Mouse (Mus musculus): ENCODE data around the gene Ranbp17.
"Not testable (repeated sequence)": the region's sequence is repeated elsewhere in the genome, so short reads cannot be mapped to it uniquely, and the experiment has no call there.

Ranbp17 gene

GRCm38 (mm10) chr11:33513376-33513991, at the start of gene Ranbp17:
Ranbp17 (minus strand) TSS chr11:33513746.
- peak; percentile 83 for DNase-seq (ENCODE audit: low spot score)

DNA sequence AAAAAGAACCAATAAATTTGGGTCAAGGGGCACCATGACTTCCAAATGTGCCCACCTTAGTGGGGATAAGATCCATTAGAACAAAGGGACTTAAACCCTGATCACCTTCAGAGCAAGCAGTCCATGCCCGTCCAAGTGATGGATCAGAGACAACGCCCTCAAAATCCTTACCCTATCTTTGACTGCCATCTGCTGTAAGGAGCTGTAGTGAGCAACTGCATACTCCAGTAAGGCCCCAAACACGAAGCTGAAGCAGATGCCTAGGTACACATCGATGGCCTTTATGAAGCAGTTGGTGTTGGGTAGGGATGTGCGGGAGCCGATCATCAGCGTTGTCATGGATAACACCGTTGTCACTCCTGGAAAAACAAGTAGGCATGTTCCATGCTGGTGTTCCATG, 40.6 kb upstream of the Ranbp17 start:
- DNase-seq (ENCODE audit: low spot score) = no peak

DNA sequence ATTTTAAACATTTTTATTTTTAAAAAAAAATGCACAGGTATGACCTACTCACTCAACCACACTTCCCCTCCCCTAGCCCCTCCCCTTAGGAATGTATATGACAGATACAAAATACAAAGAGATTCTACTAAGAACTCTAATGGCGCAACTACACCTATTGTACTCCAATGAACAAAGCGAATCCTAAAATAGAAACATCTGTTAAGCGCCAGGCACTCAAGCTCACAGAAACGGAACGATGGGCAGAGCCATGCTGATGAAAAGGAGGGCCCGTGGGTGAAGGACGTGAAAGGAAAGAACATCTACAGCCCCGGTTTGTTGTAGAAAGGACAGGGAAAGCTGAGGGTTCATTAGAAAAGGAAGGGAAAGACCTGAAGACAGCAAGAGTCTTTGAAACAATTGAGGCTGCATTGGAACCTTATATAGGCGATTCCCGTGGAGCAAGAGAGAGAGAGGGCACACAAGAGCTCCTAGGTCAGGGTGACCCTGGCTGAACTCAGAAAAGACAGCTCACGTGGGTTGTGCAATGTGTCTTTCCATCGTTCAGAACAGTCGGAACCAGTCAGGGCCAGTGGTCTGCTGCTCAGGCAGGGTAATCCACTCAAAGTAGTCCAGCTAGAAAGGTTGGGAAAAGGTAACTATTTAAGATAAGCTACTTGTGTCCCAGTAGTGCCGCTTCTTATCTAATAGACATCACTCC, 37.5 kb upstream of the Ranbp17 start:
- DNase-seq (ENCODE audit: low spot score) = no peak

- DNase-seq (ENCODE audit: low spot score) = no peak
Measured at GRCm38 (mm10) chr11:33547386-33547785, 33.8 kb upstream of the Ranbp17 start.

GRCm38 (mm10) chr11:33544945-33545344, 31.4 kb upstream of the Ranbp17 start:
- DNase-seq (ENCODE audit: low spot score) = no peak

- no peak for DNase-seq (ENCODE audit: low spot score)
Measured at GRCm38 (mm10) chr11:33544121-33544520, 30.6 kb upstream of the Ranbp17 start.

DNA sequence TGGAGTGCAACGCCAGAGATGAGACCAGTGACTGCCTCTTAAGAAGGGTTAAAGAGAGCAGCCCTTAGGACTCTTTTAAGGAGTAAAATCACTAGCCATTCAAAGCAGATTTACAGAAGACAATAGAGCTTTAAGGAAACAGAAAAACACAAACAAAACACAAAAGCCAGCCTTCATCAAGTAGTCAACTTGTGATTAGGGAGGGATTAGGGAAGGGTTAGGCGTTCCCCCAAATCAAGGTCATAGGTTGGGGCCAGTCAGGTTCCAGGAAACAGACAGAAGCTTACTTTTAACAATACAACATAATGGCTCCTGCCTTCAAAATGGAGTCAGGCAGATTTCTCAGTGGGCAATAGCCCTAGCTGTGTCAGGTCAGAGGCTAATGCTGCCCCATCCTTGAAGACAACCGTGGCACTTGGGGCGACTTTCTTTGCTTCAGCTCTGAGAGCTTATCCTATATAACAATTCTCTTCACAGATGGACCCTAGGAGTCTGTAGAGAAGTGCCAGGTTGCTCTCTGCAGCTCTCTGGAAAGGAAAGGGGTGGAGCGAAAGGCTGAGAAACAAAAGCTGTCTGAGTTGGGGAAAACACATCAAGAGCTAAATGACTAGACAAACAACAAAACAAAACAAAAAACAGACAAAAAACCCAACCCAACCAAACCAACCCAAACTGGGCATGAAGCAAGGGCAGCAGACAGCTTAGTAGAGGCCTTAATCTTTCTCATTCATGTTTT, 24.0 kb upstream of the Ranbp17 start:
- DNase-seq (ENCODE audit: low spot score) = no peak

GRCm38 (mm10) chr11:33536636-33537035, 23.1 kb upstream of the Ranbp17 start:
- no peak for DNase-seq (ENCODE audit: low spot score)

GRCm38 (mm10) chr11:33534541-33534940, 21.0 kb upstream of the Ranbp17 start:
- no peak for DNase-seq (ENCODE audit: low spot score)

DNA sequence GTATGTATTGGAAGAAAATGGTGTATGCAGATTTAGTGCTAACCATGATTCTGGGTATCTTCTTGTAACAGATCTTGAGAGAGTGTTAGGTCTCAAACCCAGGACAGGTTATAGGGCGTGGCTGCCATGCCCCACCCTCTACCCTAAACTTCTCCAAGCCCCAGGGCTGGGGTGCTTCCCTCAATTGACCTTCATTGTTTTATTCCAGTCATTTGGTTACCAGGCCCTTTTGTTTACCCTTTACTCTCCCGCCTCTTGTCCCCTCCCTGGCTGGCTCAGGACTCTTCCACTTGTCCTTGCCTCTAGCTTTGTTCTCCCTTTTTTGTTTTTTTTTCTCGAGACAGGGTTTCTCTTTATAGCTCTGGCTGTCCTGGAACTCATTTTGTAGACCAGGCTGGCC, 20.0 kb upstream of the Ranbp17 start:
- no peak for DNase-seq (ENCODE audit: low spot score)

GRCm38 (mm10) chr11:33529576-33529975, 16.0 kb upstream of the Ranbp17 start:
- DNase-seq (ENCODE audit: low spot score) = no peak

- DNase-seq (ENCODE audit: low spot score) = peak; percentile 76
Measured at GRCm38 (mm10) chr11:33512854-33513375, 631 bp downstream of the Ranbp17 start.

- DNase-seq (ENCODE audit: low spot score) = no peak
Measured at GRCm38 (mm10) chr11:33509401-33509800, 4.1 kb downstream of the Ranbp17 start.

GRCm38 (mm10) chr11:33485746-33486145, 27.8 kb downstream of the Ranbp17 start:
- DNase-seq (ENCODE audit: low spot score) = no peak

DNA sequence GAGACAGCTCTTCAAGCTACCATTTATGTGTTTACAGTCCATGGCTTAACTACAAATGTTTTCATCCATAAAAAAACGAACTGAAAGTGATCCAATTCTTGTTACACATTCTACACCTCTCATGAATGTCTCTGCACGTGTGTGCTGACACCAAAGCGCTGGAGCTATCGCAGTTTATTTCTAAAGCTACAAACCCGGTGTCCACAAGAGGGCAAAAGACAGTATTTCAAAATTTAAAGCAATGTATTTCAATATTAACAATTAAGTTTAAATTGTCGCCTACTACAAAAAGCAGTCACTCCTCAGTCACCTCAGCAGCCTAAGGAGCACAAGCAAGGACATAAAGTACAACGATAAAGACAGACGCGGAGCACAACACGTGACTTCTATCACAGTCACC, 33.1 kb downstream of the Ranbp17 start:
- no peak for DNase-seq (ENCODE audit: low spot score)

GRCm38 (mm10) chr11:33479209-33479608, 34.3 kb downstream of the Ranbp17 start:
- DNase-seq (ENCODE audit: low spot score) = no peak

DNA sequence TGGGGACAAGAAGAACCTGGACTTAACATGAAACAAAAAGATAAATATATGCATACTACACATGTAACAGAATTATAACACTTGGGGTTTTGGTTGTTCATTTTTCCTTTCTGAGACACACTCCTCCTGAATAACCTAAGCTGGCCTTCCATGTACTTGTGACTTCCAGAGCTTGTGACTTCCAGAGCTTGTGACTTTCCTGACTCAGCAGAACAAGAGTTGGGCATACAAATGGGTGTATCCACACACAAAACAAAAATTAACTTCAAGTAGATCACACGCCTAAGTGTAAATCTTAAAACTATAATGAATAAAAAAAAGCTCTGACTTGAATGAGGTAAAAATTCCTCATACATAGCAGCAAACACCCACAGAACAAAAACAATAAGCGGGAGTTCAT, 36.9 kb downstream of the Ranbp17 start:
- no peak for DNase-seq (ENCODE audit: low spot score)

GRCm38 (mm10) chr11:33461172-33461571, 52.4 kb downstream of the Ranbp17 start:
- no peak for DNase-seq (ENCODE audit: low spot score)

GRCm38 (mm10) chr11:33454069-33454468, 59.5 kb downstream of the Ranbp17 start:
- DNase-seq (ENCODE audit: low spot score) = no peak

DNA sequence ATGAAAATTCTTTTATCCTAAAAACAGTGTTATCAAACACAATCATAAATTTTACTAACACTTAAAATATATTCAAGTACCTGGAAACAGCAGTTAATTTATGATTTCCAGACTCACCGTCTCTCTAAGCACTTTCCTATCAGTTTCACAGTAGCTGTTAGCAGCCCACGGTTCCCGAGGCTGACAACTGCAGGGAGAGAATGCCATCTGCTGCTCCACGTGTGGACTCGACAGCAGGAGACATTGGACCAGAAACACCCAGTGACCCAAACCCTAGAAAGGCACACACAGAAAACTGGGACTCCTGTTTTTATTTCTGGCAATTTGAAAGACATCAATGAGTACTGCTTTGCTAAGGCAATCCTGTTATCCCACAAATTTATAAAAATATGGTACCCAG, 79.7 kb downstream of the Ranbp17 start:
- DNase-seq (ENCODE audit: low spot score) = no peak

DNA sequence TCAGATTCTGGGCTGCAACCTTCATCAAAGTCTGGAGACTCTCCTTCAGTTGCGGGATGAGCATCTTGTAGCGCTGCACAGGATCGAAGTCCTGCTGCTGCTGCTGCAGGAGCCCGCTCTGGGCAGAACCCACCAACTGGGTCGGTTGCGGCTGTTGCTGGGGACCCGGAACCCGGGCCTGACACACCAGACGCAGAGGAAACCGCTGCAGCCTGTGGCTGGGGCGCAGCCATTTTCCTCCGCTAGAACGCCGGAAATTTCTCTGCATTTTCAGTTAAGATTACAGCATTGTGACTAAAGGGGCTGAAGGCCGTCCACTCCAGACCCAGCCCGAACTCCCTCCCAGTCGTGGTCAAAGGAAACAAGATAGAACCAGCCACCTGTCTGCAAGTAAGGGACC, 85.3 kb downstream of the Ranbp17 start:
- not testable (repeated sequence) for DNase-seq (ENCODE audit: low spot score)

DNA sequence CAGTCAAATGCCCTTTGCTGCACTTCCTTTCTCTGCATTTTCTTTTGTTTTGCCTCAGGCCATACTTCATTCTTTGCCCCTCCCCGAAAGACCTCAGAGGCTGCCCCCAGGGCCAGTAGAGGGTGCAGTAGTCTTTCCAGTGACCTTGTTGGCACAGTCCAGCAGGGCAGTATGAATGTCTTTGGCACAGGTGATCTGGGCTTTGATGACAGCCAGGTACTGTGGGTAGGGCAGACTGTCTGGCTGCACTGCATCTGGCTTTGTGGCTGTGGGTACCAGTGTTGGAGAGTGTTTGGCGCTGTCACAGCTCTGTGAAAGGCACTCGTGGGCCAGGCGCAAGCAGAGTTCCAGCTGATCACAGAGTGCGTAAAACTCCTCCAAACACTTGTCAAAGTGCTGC, 85.8 kb downstream of the Ranbp17 start:
- not testable (repeated sequence) for DNase-seq (ENCODE audit: low spot score)

DNA sequence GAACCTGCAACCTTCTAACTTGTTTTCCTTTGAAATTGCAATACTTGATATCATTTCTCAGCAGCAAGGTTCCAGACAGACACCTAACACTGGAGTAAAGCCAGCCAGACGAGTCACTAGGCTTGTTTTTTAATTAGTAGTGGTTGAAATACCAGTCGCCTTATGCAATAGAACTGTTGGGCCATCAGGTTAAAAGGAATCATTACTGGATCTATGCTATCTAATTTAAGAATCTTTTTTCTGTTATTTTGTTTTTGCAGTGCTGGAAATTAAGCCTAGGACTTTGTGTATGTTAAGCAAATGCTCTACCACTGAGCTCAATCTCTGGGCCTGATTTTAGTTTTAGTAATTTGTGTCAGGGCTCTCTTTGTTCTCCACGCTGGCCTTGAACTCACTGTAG, 91.3 kb downstream of the Ranbp17 start:
- DNase-seq (ENCODE audit: low spot score) = no peak
